Mouse (Mus musculus) R1 (cell line): ENCODE data around the gene Cnpy1.

ENCODE experiments used
- DNase-seq: peaks from one replicate; pipeline ENCODE4 v3.0.0-alpha.2; 2018; ENCODE audit warnings: low read depth, low spot score

Gene Cnpy1

DNA sequence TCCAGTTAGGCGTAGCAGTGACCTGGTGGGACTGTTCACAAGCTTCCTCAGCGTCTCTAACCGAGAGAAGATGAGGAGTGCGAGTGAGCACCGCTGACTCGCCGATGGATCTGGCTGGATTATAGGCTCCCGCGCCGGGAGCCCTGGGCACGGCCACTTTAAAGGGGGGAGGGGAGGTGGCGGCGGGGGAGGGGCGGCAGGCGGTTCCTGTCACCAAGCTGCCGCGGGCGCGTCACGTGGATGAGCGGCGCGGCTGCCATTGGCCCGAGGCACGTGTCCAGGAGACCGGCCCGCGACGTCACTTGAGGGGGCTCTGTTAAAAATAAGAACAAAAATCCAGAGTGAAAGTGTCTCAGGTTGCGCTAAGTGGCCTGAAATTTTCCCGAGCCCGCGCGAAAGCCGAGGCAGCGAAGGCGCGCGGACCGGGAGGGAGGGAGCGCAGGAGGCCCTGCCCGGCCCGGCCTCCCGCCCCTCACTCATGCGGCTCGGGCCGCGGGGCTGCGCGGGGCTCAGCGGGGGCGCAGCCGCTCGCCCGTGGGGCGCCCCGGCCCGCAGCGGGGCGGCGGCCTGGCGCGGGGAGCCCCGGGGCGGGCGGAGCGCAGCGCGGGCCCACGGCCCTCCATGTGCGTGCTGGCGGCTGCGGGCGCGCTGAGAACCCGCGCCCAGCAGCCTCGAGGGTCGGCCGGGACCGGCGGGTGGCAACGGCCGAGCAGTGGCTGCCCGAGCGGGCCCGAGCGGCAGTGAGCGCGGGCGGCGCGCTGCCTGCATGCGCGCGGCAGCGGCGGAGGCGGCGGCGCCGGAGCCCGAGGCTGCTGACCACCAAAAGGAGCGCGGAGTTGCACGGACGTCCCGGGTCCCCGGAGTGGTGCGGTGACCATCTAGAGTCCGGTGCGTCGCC, 80.0 kb downstream of the Cnpy1 start, which contains the start of gene En2:
TSS of gene En2 (plus strand) at position 337 of the 898 bp plus-strand sequence.
- peak; percentile 89 for DNase-seq

DNA sequence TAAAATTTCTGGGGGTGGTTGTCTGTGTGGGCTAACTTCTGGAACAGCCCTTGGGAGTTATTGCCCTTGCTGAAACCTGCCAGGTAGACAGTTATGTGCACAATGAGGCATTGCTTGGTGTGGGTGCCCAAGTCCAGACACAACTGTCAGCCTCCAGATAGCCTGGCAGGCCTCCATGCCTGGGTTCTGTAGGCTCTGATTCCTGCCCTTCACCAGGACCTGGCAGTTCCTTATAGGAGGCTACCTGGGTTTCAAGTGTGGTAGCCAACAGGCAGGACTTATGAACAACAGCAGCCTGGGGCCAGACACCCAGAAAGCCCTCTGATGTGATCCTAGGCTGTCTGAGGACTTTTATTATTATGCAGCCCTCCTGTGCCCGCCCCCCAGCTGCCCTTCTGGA, 81.7 kb downstream of the Cnpy1 start:
- DNase-seq = no peak

DNA sequence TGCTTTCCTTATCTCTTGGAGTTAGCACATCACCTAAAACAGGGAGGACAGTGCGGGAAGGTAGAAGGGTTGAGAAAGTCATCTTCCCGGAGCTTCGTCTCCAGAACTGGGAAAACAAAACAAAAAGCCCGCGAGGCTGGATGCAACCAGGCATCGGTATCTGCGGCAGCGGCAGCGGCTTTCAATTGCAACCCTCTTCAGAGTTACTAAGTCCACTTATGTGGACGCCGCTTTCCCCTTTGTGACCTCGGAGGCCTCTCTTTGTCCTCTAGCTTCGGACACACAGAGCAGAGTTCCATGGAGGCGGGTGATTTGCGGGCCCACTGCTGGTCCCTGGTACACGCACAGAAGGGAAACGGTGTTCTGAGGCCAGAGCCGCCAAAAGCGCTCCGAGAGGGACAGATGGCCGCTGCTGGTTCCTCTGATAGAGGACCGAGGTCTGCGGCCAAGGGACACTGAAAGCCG, 83.6 kb downstream of the Cnpy1 start:
- DNase-seq = peak; percentile 25

DNA sequence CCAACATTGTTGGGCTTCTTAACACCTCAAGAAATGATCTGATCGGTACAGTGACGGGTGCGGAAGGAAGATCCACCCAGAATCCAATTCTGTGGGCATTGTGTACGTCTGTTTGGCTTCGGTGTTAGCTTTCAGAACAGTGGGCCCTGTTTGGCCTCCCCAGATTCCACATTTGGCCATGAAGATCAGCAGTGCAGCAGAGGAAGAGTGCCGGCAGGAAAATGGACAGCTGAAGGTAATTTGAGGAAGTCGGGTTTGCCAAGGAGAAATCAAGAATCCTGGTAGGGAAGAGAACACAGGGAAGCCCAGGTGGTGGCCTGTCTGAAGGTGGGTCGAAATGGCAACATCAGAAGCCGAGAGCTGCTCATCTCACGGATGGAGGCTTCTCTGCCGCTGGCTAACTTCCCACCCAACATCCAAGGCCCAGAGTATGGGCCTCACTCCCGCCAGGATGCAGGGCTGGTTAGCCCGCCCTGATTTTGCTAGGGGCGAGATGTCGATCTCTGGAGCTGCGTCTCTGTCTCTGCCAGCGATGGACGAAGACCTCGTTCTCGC, 84.1 kb downstream of the Cnpy1 start:
- DNase-seq = no peak

GRCm38 (mm10) chr5:28159891-28160470, 85.6 kb downstream of the Cnpy1 start:
- DNase-seq = no peak

- DNase-seq = peak; percentile 21
Measured at GRCm38 (mm10) chr5:28159072-28159458, 86.5 kb downstream of the Cnpy1 start.

GRCm38 (mm10) chr5:28158308-28159071, 87.1 kb downstream of the Cnpy1 start:
- peak; percentile 60 for DNase-seq

DNA sequence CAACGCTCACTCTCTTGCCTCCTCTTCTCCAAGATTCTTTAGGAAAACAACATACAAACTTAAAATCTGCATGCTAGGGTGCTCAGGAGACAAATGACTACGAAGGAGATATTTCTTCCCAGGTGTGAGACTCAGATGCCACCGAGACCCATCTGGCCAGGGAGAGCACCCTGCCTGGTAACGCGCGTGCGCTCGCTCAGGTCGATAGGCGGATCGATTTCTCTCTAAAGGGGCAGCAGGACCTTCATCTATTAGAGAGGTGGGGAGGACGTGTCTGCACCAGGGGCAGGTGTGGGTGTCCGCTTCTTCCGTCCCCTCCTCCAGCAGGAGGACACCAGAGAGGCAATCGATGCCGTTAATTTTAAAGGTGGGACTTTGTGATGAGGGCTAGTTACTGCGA, 87.8 kb downstream of the Cnpy1 start:
- no peak for DNase-seq

GRCm38 (mm10) chr5:28157044-28157730, 88.4 kb downstream of the Cnpy1 start:
- peak; percentile 35 for DNase-seq
